In the genomic region with DNA sequence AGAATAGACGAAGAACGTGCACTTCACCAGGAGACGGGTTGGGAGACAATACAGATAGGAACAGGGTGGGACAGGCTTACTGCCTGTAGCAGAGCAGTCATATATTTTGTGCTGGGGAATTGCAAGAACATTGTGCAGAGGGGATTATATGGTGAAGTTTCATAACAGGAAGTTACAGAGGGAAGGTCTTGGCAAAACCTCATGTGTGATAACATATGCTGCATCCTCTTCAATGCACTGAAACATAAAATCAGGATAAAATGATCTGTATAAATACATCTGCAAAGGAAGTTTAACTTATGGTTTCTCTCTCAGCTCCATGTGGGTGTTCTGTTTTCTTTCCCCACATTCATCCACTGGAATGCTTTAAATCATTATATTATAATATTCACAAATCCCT, we compare ENCODE assay signal across 27 mouse cellular contexts.
"Had no signal": no experiment of that assay in that cellular context is flagged by ENCODE, and none has a peak within 500 bp of the region (broad histone marks: within the 10 kb centered on the region; RNA-seq: fewer than 3 reads in every experiment).

No protein-coding gene starts in this region.

- H3K9me3 ChIP-seq: heart, embryonic 10.5 days; heart, embryonic 12.5 days; hindbrain, embryonic 10.5 days; hindbrain, embryonic 13.5 days; hindbrain, embryonic 15.5 days; kidney, embryonic 15.5 days; limb, embryonic 13.5 days; limb, embryonic 15.5 days; liver, embryonic 12.5 days had no signal

- H3K9ac ChIP-seq: heart, embryonic 12.5 days; hindbrain, embryonic 13.5 days; hindbrain, embryonic 15.5 days; kidney, embryonic 15.5 days; limb, embryonic 13.5 days; limb, embryonic 15.5 days; liver, embryonic 12.5 days; liver, embryonic 14.5 days had no signal

- DNase-seq: gastrocnemius, adult 2 months; gastrocnemius, postnatal 10 days; gastrocnemius, postnatal 25 days; heart, adult 18-20 months; heart, postnatal 10 days; heart, postnatal 4 days; kidney, adult 11 months; kidney, adult 2 months; kidney, adult 9 months; kidney, postnatal 14 days; kidney, postnatal 36 days; layer of hippocampus, adult 9-11 months; layer of hippocampus, postnatal 36 days; left cerebral cortex, postnatal 4 days had no signal

- H3K27me3 ChIP-seq: heart, embryonic 12.5 days; hindbrain, embryonic 13.5 days; hindbrain, embryonic 15.5 days; kidney, embryonic 15.5 days; limb, embryonic 13.5 days; limb, embryonic 15.5 days; liver, embryonic 12.5 days had no signal

- ATAC-seq: hindbrain, postnatal 0 days; intestine, embryonic 16.5 days; liver, embryonic 12.5 days had no signal

- H3K27ac ChIP-seq: gastrocnemius, adult 2 months; heart, embryonic 10.5 days; hindbrain, embryonic 10.5 days; hindbrain, embryonic 13.5 days; hindbrain, embryonic 15.5 days; hindbrain, postnatal 0 days; kidney, embryonic 15.5 days; kidney, postnatal 0 days; limb, embryonic 13.5 days; limb, embryonic 15.5 days; liver, embryonic 12.5 days; liver, embryonic 14.5 days had no signal

- H3K4me3 ChIP-seq: gastrocnemius, adult 2 months; heart, embryonic 10.5 days; heart, embryonic 12.5 days; hindbrain, embryonic 10.5 days; hindbrain, embryonic 13.5 days; hindbrain, embryonic 15.5 days; kidney, embryonic 15.5 days; limb, embryonic 13.5 days; limb, embryonic 15.5 days; liver, embryonic 12.5 days had no signal

- H3K36me3 ChIP-seq: heart, embryonic 10.5 days; heart, embryonic 12.5 days; hindbrain, embryonic 10.5 days; hindbrain, embryonic 13.5 days; hindbrain, embryonic 15.5 days; kidney, embryonic 15.5 days; limb, embryonic 13.5 days; limb, embryonic 15.5 days; liver, embryonic 12.5 days had no signal

- H3K4me2 ChIP-seq: heart, embryonic 12.5 days; hindbrain, embryonic 13.5 days; hindbrain, embryonic 15.5 days; kidney, embryonic 15.5 days; limb, embryonic 13.5 days; limb, embryonic 15.5 days; liver, embryonic 12.5 days had no signal

- H3K4me1 ChIP-seq: heart, embryonic 10.5 days; heart, embryonic 12.5 days; hindbrain, embryonic 10.5 days; hindbrain, embryonic 13.5 days; hindbrain, embryonic 15.5 days; kidney, embryonic 15.5 days; limb, embryonic 13.5 days; limb, embryonic 15.5 days; liver, embryonic 12.5 days had no signal
